Mouse (Mus musculus): ENCODE measurements around the gene Nhlrc1.

DNA sequence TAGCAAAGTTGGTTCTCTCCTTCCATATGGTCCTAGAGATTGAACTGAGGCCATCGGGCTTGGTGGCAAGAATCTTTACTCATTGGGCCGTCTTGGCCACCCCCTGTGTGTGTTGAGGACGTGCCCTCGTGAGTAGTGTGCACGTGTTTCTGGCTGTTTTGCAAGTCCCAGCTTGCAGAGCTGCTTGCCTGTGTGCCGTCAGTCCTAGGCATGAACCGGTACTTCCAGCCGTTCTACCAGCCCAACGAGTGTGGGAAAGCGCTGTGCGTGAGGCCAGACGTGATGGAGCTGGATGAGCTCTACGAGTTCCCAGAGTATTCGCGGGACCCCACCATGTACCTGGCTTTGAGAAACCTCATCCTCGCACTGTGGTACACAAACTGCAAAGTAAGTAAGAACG lies 48.1 kb upstream of the Nhlrc1 start:
- no peak for TF ChIP-seq CTCF (IDR thresholded peaks at IDR 0.05; ENCODE audit: extremely low read depth, insufficient read depth, low read length)
- no peak for TF ChIP-seq POLR2A (IDR thresholded peaks at IDR 0.05; ENCODE audit: extremely low read depth, insufficient read depth, low read length)
